Mouse (Mus musculus) lung, postnatal 0 days (tissue): ENCODE data around the gene Lhx1. TPM values are rescaled to one million over a fixed set of nuclear protein-coding genes. Genes with fewer than 3 reads are reported as not detected.

ENCODE experiments used
- ATAC-seq: fragments of 200-750 bp; cut with Nextera tagmentation; 2 replicates; pipeline ENCODE4 v1.8.0; 2017; ENCODE audit warnings: moderate library complexity
- DNase-seq: peaks from one replicate; pipeline ENCODE4 v3.0.0-alpha.2; 2016; ENCODE audit warnings: low spot score
- H3K27ac ChIP-seq: fragments of 300-500 bp; sonication (generic); 2 replicates; pipeline ENCODE4 v1.5.1; 2014; ENCODE audit warnings: antibody characterized with exemption, mild to moderate bottlenecking, low read length, mixed read lengths
- H3K27me3 ChIP-seq: fragments of 300-500 bp; sonication (generic); replicated peaks from 2 replicates; pipeline ENCODE4 v1.6.1; 2014; ENCODE audit warnings: low read length, mixed read lengths; ENCODE audit not compliant: insufficient read depth
- H3K36me3 ChIP-seq: fragments of 300-500 bp; sonication (generic); 2 replicates; pipeline ENCODE4 v1.6.1; 2014; ENCODE audit warnings: low read length, mixed read lengths; ENCODE audit not compliant: insufficient read depth
- H3K4me1 ChIP-seq: fragments of 300-500 bp; sonication (generic); 2 replicates; pipeline ENCODE4 v1.6.1; 2014; ENCODE audit warnings: antibody characterized with exemption, low read depth, low read length, mixed read lengths; ENCODE audit not compliant: insufficient read depth
- H3K4me2 ChIP-seq: fragments of 300-500 bp; sonication (generic); replicated peaks from 2 replicates; pipeline ENCODE4 v1.6.1; 2014; ENCODE audit warnings: low read depth, mild to moderate bottlenecking, low read length, moderate library complexity, mixed read lengths
- H3K4me3 ChIP-seq: fragments of 300-500 bp; sonication (generic); 2 replicates; pipeline ENCODE4 v1.5.1; 2014; ENCODE audit warnings: low read depth, low read length
- H3K9ac ChIP-seq: fragments of 300-500 bp; sonication (generic); replicated peaks from 2 replicates; pipeline ENCODE4 v1.6.1; 2014; ENCODE audit warnings: low read depth, mild to moderate bottlenecking
- H3K9me3 ChIP-seq: fragments of 300-500 bp; sonication (generic); 2 replicates; pipeline ENCODE4 v1.6.1; 2016; ENCODE audit warnings: low read length, mixed read lengths
- CTCF ChIP-seq: IDR thresholded peaks from 2 replicates; pipeline ENCODE4 v1.5.1; 2016; ENCODE audit warnings: antibody characterized with exemption, mild to moderate bottlenecking
- EP300 ChIP-seq: IDR thresholded peaks from 2 replicates; pipeline ENCODE4 v1.6.1; 2016; ENCODE audit warnings: antibody characterized with exemption, mild to moderate bottlenecking, control low read depth
- WGBS: fragments of 180-500 bp; shearing (Covaris S2); extraction: QIAGEN DNeasy Blood & Tissue Kit; methylation state at CpG from one replicate; pipeline ENCODE4 v1.1.7; 2014; 5-methylcytosine and 5-hydroxymethylcytosine counted together
- polyA plus RNA-seq: library from polyadenylated mRNA; unstranded; fragments of >200 nt; fragmentation: Nextera tagmentation; extraction: Ambion mirVana; gene quantifications from 2 replicates; pipeline ENCODE4 v1.2.1, GENCODE M21; 2015

Gene Lhx1
- polyA plus RNA-seq, 1 experiment from 2014 or later: 0.26 TPM

DNA sequence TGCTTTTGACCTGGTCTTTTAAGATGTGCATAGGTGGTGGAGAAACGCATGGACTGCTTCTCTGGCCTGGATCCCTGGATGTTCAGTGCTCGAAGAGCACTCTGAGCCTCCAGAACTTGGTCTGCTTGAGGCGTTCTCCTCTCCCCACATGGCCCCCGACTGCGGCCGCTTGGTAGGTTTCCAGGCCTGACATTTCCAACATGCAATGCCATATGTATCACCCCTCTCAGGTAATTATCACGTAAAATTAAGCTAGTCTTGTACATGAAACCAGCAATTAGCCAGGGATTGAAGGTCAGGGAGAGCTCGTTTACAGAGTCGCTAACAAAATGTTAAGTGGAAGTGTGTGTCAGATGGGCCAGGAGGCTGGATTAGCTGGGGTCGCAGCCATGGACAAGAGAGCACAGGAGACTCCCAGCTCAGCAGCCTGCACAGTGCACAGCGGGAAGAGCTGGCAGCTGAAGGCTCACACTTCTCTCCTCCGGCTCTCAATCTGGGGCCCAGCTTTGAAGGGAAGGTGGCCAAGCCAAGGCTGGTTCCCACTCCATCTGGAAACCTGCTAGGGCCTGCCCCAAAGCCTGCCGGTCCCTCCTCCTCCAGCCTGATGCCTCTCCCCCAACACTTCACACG, 28.6 kb upstream of the Lhx1 start:
- ATAC-seq (no peak), DNase-seq (no peak)
- Histone ChIP-seq H3K4me2 (no peak overlapping the region), H3K27ac (no peak overlapping the region), H3K27me3 (no peaks in the 10 kb centered on the region), H3K4me3 (no peak overlapping the region), H3K4me1 (no peaks in the 10 kb centered on the region), H3K36me3 (no peaks in the 10 kb centered on the region), H3K9ac (no peak overlapping the region), H3K9me3 (no peaks in the 10 kb centered on the region)
- WGBS: 72% methylated on average over 14 of the region's 14 CpGs
- TF ChIP-seq EP300 (no peak), CTCF (no peak)

DNA sequence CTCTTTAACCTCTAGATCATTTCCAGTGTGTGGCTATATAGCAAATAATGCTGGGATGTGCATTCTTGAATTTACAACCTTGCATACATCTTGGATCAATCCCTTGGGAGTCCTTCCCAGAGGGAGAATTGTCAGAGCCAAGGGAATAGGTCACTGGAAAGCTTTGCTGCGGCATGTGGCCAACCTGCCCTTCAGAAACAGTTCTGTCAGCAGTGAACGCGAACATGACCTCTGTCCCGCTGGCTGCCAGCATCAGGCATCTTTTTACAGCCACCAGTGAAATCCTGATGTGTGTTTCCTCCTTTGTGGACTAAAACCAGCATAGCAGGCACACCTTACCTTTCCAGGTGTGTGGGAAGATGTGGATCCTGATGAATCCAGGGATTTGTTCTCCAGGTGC, 26.0 kb upstream of the Lhx1 start:
- TF ChIP-seq CTCF: no peak
- TF ChIP-seq EP300: no peak
- Histone ChIP-seq H3K27ac (no peak overlapping the region), H3K4me3 (no peak overlapping the region), H3K36me3 (no peaks in the 10 kb centered on the region), H3K9me3 (no peaks in the 10 kb centered on the region), H3K4me1 (no peaks in the 10 kb centered on the region), H3K9ac (no peak overlapping the region), H3K27me3 (no peaks in the 10 kb centered on the region), H3K4me2 (no peak overlapping the region)
- ATAC-seq (no peak), DNase-seq (no peak)
- 53% methylated on average over 4 of the region's 4 CpGs for WGBS

GRCm38 (mm10) chr11:84549258-84549791, 24.0 kb upstream of the Lhx1 start:
- Histone ChIP-seq H3K9ac (no peak overlapping the region), H3K36me3 (no peaks in the 10 kb centered on the region), H3K4me1 (no peaks in the 10 kb centered on the region), H3K27me3 (no peaks in the 10 kb centered on the region), H3K27ac (no peak overlapping the region), H3K4me3 (no peak overlapping the region), H3K4me2 (no peak overlapping the region), H3K9me3 (no peaks in the 10 kb centered on the region)
- no peak for TF ChIP-seq CTCF
- no peak for TF ChIP-seq EP300
- WGBS: 54% methylated on average over 6 of the region's 6 CpGs
- ATAC-seq (no peak), DNase-seq (no peak)

DNA sequence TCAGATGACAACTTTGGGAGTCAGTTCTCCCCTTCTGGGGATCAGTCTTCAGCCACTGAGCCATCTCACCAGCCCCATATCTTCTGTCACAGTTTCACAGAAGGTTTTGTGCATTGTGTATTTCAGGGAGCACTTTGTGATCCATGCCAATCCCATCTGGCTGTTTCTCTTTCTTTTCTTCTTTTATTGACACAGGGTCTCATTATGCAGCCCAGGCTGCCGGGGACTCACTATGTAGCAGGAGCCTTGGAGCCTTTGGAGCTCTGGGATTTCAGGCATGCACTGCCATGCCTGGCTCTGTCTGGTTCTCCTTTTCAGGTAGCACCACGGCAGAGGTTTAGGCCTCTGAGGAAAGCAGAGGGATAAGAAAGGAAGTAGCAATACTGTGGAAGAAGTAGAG, 23.0 kb upstream of the Lhx1 start:
- H3K27me3 ChIP-seq: no peaks in the 10 kb centered on the region
- H3K9me3 ChIP-seq: no peaks in the 10 kb centered on the region
- H3K4me2 ChIP-seq: no peak overlapping the region
- DNase-seq: no peak
- TF ChIP-seq EP300: no peak
- TF ChIP-seq CTCF: no peak
- no peaks in the 10 kb centered on the region for H3K36me3 ChIP-seq
- no peak overlapping the region for H3K4me3 ChIP-seq
- no peak overlapping the region for H3K9ac ChIP-seq
- H3K4me1 ChIP-seq: no peaks in the 10 kb centered on the region
- 37% methylated on average over 2 of the region's 2 CpGs for WGBS
- H3K27ac ChIP-seq: no peak overlapping the region
- no peak for ATAC-seq

- H3K4me3 ChIP-seq: no peak overlapping the region
- DNase-seq (no peak), ATAC-seq (no peak)
- no peaks in the 10 kb centered on the region for H3K4me1 ChIP-seq
- no peak overlapping the region for H3K27ac ChIP-seq
- no peak overlapping the region for H3K4me2 ChIP-seq
- H3K27me3 ChIP-seq: peaks cover 3% of the 10 kb centered on the region
- TF ChIP-seq EP300 (no peak), CTCF (no peak)
- no peak overlapping the region for H3K9ac ChIP-seq
- no peaks in the 10 kb centered on the region for H3K9me3 ChIP-seq
- no peaks in the 10 kb centered on the region for H3K36me3 ChIP-seq
- 12% methylated on average over 4 of the region's 4 CpGs for WGBS
These were observed 14.6 kb upstream of the Lhx1 start for GRCm38 (mm10) chr11:84539981-84540380.

DNA sequence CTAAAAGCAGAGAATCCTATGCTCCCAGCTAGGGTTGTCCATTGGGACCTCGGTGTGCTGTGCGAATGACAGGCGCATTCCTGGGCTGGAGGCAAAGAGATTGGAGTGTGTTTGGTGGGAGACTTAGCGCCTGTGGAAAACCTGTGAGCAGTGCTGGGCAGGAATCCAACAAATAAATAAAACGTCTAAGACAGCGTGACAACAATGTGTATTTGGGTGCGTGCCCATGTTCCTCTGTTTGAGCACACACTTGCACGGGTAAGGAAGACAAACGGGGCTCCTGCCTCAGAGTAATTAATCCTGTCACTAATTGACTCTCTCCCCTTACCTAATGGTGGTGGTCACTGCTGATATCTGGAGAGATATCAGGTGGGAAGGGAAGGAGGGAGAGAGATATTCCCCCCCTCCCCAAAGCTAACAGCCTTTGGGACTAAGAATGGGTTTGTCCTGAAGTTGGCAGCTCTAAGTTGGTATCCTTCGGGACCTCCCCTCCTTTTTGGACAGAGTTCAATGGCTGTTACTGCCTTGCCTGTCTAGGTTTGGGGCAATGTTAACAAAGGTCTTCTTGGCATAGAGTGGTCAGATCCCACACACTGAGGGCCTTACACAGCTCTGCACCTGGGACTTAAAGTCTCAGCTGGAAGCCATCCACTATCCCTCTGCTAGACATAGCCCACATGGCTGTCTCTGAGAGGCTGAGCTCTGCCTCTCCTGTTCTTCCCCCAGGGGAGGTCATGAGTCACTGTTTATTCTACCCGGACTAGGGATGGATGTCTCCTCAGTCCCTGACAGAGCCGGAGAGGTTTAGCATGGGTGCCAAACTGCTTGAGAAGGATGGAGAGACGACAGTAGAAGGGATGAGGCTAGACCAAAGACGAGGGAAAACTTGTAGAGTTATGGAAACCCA, 4.7 kb upstream of the Lhx1 start:
- H3K4me2 ChIP-seq: no peak overlapping the region
- H3K4me1 ChIP-seq: peaks cover 3% of the 10 kb centered on the region; the same call in 1 of the 2 replicates
- H3K27ac ChIP-seq: no peak overlapping the region
- peak; percentile 26 for DNase-seq
- no peaks in the 10 kb centered on the region for H3K36me3 ChIP-seq
- no peak overlapping the region for H3K4me3 ChIP-seq
- no peak overlapping the region for H3K9ac ChIP-seq
- no peaks in the 10 kb centered on the region for H3K9me3 ChIP-seq
- TF ChIP-seq CTCF: no peak
- TF ChIP-seq EP300: no peak
- ATAC-seq: no peak
- 7% methylated on average over 14 of the region's 14 CpGs for WGBS
- peaks cover 80% of the 10 kb centered on the region for H3K27me3 ChIP-seq
